Comparison of ENCODE assay signal across 7 mouse cellular contexts in the genomic region with DNA sequence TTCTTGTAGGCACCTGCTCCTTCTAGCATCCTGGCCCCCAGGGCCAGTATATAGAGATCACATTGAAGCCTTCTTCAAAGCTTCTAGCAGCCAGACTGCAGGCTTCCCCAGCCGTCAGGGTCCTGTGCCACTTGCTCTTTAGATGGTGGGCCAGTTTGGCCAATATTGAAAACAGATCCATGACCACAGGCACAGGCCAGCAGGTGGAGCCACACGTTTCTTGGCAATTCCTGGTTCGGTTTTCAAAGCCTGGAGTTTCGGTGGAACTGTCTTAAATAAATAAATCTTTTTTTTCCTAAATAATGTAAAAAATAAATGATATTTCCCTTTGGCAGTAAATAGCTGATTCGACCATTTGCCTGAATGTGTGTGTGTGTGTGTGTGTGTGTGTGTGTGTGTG.
DNase-seq lines count a peak whose midpoint lies in the region; ATAC-seq and TF ChIP-seq lines count a peak whose summit lies in the region.

No protein-coding gene starts in this region.

- no peak overlapping the region for H3K27ac ChIP-seq in intestine, postnatal 0 days (ENCODE audit: low read depth, low read length)
- no peak overlapping the region for H3K27ac ChIP-seq in intestine, embryonic 15.5 days

- H3K4me1 ChIP-seq in intestine, postnatal 0 days (replicated peaks; ENCODE audit: control insufficient read depth, insufficient read depth, low read length), result no peaks in the 10 kb centered on the region; the same call in 1 of the 2 replicates
- peaks cover 4% of the 10 kb centered on the region; the same call in 1 of the 2 replicates for H3K4me1 ChIP-seq in intestine, embryonic 15.5 days (replicated peaks)

- peak; percentile 31 for DNase-seq in MN1 (ENCODE audit: low spot score)
- peak; percentile 63 for DNase-seq in brain, embryonic 14.5 days (ENCODE audit: low read depth)
- DNase-seq in kidney, adult 9 months, result peak; percentile 57
- DNase-seq in lung, postnatal 36 days, result peak; percentile 52

- peak; percentile 74 for TF ChIP-seq CTCF in intestine, postnatal 0 days (IDR thresholded peaks at IDR 0.05; ENCODE audit: low read depth)
- peak; percentile 71 for TF ChIP-seq CTCF in brain, embryonic 14.5 days (IDR thresholded peaks at IDR 0.05; ENCODE audit: borderline replicate concordance, extremely low read depth, insufficient read depth, insufficient read length)

- TF ChIP-seq POLR2A in brain, embryonic 14.5 days (IDR thresholded peaks at IDR 0.05; ENCODE audit: borderline replicate concordance, extremely low read depth, insufficient read depth, insufficient read length, poor library complexity, severe bottlenecking), result no peak

- no peak for ATAC-seq in intestine, postnatal 0 days
- ATAC-seq in intestine, embryonic 15.5 days, result no peak
- ATAC-seq in erythroid progenitor cell, adult 5-6 weeks (replicated peaks; ENCODE audit: low FRiP score, poor library complexity, severe bottlenecking), result no peak

- no peaks in the 10 kb centered on the region for H3K27me3 ChIP-seq in intestine, postnatal 0 days (replicated peaks; ENCODE audit: control insufficient read depth, insufficient read depth, low read length)
- no peaks in the 10 kb centered on the region for H3K27me3 ChIP-seq in intestine, embryonic 15.5 days (replicated peaks)

- H3K4me2 ChIP-seq in intestine, postnatal 0 days (replicated peaks; ENCODE audit: low read depth), result no peak overlapping the region
- H3K4me2 ChIP-seq in intestine, embryonic 15.5 days (replicated peaks), result no peak overlapping the region

- H3K36me3 ChIP-seq in intestine, postnatal 0 days (ENCODE audit: control insufficient read depth, insufficient read depth), result no peaks in the 10 kb centered on the region
- no peaks in the 10 kb centered on the region for H3K36me3 ChIP-seq in intestine, embryonic 15.5 days

- no peaks in the 10 kb centered on the region for H3K9me3 ChIP-seq in intestine, postnatal 0 days (ENCODE audit: control insufficient read depth)
- H3K9me3 ChIP-seq in intestine, embryonic 15.5 days, result no peaks in the 10 kb centered on the region

- H3K9ac ChIP-seq in intestine, postnatal 0 days (ENCODE audit: low read depth, low read length), result no peak overlapping the region
- no peak overlapping the region for H3K9ac ChIP-seq in intestine, embryonic 15.5 days

- no peak overlapping the region for H3K4me3 ChIP-seq in intestine, postnatal 0 days (ENCODE audit: low read depth, low read length)
- H3K4me3 ChIP-seq in intestine, embryonic 15.5 days (replicated peaks), result no peak overlapping the region

- 45% methylated on average over 5 of the region's 5 CpGs for WGBS in intestine, postnatal 0 days
- WGBS in intestine, embryonic 15.5 days, result 38% methylated on average over 5 of the region's 5 CpGs
